Mouse (Mus musculus): ENCODE data around the gene Treh. TPM values are rescaled to one million over a fixed set of nuclear protein-coding genes. Genes with fewer than 3 reads are reported as not detected.
"Not testable (repeated sequence)": the region's sequence is repeated elsewhere in the genome, so short reads cannot be mapped to it uniquely, and the experiment has no call there.

Gene Treh
- total RNA-seq (2021), result not detected
- long read RNA-seq, experiment 1, result 0 reads
- long read RNA-seq, experiment 2, result 0 reads

DNA sequence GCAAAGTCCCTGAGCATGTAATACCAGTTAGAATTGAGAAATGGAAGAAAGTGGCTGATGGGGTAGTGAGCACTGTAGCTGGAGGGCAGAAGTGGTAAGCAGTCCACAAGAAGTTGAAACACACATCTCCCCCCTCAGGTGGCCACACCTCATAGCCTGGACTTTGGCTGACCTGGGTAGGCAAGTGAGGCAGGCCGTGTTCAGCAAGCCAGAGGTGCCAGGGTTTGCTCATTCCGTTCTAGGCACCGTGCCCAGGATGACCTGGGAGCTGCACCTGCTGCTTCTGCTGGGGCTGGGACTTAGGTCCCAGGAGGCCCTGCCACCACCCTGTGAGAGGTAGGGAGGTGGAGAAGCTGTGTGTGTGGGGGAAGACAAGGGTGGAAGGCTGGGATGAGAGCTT is at the start of gene Treh:
Treh (plus strand) TSS at position 229 of the 400 bp plus-strand sequence.
- intact Hi-C loops (cut with DNase I), result no loop called here

GRCm38 (mm10) chr9:44624390-44624789 is 48.6 kb upstream of the Treh start:
- no peak for DNase-seq
- intact Hi-C loops (cut with DNase I), result loop anchor here (2.0 kb wide), 1 partner anchor 14 kb away; no protein-coding TSS in a partner anchor

More for the DNA sequence above, at the start of gene Treh:
- no peak for DNase-seq

- intact Hi-C loops (cut with DNase I), result no loop called here
- no peak for DNase-seq
Observed at GRCm38 (mm10) chr9:44626268-44626667, 46.8 kb upstream of the Treh start.

DNA sequence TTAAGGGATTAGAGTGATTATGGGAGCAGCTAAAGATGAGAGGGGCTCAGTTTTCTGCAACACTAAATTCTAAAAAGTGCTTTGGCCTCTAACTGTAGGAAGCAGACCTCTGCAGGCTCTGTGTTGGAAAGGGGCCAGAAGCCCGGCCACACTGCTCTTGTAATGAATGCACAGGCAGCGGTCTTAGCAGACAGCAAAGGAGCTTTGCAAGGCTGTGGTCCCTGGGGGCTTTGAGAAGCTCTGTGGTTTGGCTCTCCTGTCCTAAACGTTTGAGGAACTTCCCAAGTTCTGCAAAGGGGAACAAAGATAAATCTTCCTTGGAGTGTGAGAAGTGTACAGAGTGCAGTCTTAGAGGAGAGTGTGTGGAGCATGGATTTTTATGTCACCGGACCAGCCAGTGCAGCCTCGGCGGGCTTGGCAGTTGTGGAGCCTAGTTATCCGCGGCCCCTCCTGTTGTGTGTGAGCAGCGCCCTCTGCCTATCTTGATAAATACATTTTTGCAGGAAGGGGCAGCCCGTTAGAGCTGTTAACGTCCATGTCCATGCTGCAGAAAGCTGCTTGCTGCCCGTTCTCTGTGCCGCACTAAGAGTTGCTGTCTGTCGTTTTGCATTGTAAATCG is 35.4 kb upstream of the Treh start:
- intact Hi-C loops (cut with DNase I), result no loop called here
- DNase-seq, result peak; percentile 63 to 67

DNA sequence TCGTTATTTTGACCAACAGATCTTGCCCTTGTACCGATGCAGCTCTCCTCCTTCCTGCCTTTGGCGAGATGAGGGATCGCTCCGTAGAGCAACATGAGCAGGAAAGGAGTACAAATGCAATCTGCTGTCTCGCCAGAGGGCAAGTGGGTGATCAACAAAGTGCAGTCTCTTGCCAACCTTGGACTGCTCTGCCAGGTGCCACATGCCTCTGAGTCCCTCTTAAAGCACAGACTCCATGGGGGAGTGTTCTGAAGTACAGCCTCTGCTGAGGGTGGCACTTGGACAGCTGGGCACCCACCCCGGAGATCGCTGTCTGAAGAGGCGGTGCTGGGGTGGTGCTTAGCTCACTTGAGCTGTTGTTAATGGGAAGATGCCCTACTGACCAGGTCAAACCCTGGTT is 34.3 kb upstream of the Treh start:
- intact Hi-C loops (cut with DNase I), result not testable (repeated sequence)

GRCm38 (mm10) chr9:44640028-44640427 is 33.0 kb upstream of the Treh start:
- intact Hi-C loops (cut with DNase I), result loop anchor here (5.0 kb wide), 1 partner anchor 33 kb away; no protein-coding TSS in a partner anchor
- not testable (repeated sequence) for DNase-seq

More for the DNA sequence above, 34.3 kb upstream of the Treh start:
- peak; percentile 25 to 47 for DNase-seq

DNA sequence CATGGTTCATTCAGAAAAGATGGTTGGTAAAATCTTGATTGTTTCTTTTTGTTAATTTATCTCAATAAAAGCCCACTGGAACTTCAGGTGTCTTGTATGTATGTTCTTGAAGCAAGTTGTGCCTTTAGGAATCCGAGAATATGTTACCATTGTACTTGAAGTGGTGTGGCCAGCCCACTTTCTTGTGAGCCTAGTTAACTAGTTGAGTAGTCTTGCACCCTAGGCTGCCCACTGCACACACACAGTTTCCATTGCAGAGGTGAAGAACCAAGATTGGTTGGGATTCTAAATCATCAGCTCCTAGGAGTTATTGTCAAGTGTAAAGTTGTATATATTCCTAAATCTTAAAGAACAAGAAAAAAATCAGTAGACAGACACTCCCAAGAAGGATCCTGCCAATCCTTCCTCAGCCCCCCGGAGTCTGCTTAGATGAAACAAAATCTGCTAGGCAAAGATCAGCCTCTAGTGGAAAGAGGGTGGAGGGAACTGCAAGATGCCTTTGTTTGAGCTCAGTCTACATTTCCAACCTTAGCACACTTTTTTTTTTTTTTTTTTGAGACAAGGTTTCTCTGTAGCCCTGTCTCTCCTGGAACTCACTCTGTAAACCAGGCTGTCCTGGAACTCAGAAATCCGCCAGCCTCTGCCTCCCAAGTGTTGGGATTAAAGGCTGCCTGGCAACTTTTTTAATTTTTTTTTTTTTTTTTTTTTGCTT is 32.2 kb upstream of the Treh start:
- intact Hi-C loops (cut with DNase I), result loop anchor here (5.0 kb wide), 1 partner anchor 34 kb away; no protein-coding TSS in a partner anchor
- DNase-seq, result no peak

DNA sequence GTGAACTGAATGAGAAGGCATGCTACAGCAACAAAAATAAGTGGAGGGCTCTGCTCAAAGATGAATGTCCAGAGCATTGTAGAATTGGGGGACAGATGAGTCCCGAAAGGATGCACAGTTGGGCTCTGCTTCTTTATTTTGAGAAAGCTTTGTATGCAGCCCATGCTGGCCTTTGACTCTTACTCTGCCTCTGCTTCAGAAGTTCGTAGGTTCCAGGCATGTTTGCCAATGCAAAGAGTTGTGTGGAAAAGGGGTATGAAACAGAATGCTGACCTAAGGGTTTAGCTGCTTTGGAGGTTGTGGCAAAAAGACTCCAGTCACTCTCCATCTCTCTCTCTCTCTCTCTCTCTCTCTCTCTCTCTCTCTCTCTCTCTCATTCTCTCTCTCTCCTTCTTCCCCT is 31.4 kb upstream of the Treh start:
- DNase-seq, result no peak
- intact Hi-C loops (cut with DNase I), result loop anchor here (5.0 kb wide), 1 partner anchor 34 kb away; no protein-coding TSS in a partner anchor

GRCm38 (mm10) chr9:44643103-44643502 is 29.9 kb upstream of the Treh start:
- DNase-seq, result no peak
- intact Hi-C loops (cut with DNase I), result loop anchor here (5.0 kb wide), 1 partner anchor 36 kb away; no protein-coding TSS in a partner anchor

DNA sequence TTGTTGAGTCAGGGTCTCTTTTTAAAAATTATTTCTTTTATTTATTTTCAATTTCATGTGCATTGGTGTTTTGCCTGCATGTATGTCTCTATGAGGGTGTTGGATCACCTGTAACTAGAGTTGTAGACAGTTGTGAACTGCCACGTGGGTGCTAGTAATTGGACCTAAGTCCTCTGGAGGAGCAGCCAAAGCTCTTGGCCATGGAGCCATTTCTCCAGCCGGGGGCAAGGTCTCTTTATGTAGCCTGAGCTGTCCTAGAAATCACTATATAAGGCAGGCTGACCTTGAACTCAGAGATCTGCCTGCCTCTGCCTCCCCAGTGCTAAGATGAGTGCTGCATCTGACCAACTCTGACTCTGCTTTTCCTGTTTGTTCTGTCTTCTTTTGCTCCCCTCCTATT is 28.8 kb upstream of the Treh start:
- DNase-seq, result no peak
- intact Hi-C loops (cut with DNase I), result loop anchor here (5.0 kb wide), 1 partner anchor 37 kb away; no protein-coding TSS in a partner anchor

- intact Hi-C loops (cut with DNase I), result loop anchor here (5.0 kb wide), 1 partner anchor 143 kb away; no protein-coding TSS in a partner anchor
- DNase-seq, result peak; percentile 79 to 80
Observed at GRCm38 (mm10) chr9:44645481-44645880, 27.6 kb upstream of the Treh start.

DNA sequence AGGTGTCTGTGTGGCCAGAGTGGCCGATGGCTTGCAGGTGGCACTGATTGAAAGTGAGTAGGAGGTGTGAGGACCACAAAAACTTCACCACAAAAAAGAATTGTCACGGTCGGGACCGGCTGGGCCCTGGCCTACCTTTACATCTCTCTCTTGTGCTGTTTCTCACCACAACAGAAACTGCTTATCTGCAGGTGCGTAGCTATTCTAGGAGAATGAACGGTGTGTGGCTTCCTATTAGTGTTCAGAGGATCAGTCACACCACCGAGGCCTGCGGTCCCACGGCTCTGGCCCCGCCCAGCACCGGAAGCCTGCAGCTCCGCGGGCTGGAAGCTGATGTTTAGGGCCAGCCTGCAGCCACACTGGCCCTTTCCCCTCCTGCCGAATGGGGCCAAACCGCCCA is 27.1 kb upstream of the Treh start:
- intact Hi-C loops (cut with DNase I), result loop anchor here (5.0 kb wide), 1 partner anchor 144 kb away; no protein-coding TSS in a partner anchor
- DNase-seq, result peak; percentile 32 to 44

DNA sequence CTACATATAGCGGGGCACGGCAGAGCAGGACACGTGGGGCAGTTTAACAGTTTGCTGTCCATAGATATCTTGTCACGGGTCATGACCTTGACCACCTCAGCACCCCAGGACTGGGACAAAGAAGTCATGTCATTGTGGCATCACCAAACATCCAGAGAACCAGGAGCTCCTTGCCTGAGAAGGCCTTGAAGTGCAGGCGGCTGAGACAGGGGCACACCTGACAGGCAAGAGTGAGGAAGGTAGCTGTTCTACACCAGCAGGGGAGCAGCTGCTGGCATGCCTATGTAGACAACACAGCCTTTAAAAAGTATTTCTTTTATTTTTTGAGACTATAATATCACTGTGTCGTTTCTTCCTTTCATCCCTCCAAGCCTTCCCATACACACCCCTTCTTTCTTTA is 26.7 kb upstream of the Treh start:
- no peak for DNase-seq
- intact Hi-C loops (cut with DNase I), result loop anchor here (5.0 kb wide), 1 partner anchor 144 kb away; no protein-coding TSS in a partner anchor

DNA sequence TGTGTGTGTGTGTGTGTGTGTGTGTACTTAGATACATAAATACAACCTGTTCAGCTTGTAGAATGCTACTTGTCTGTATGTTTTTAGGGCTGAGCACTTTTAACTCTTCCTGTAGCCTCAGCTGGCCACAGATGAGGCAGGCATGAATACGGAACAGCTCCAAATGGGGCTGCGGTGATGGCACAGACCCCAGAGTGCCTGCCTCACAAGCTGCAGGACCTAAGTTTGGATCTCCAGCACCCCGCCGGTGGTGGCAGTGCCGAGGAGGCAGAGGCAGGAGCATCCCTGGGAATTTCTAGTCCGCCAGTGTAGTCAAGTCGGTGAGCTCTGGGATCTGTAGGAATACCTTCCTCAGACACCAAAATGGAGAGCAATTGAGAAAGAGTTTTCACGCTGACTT is 26.0 kb upstream of the Treh start:
- DNase-seq, result no peak
- intact Hi-C loops (cut with DNase I), result loop anchor here (5.0 kb wide), 1 partner anchor 145 kb away; no protein-coding TSS in a partner anchor

DNA sequence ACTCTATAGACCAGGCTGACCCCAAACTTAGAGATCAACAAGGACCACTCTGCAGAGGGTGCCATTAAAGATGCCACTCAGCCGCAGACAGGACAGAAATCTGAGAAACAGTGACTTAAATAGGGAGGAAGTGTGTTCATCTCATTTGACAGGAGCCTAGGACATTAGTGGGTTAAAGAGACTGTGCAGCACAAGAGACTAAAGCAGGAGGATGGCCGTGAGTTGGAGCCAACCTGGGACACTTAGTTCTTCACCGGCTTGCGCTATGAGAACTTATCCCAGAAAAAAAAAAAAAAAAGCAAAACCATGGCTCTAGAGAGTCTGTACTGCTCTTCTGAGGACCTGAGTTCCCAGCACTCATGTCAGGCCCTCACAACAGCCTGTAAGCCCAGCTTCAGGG is 25.4 kb upstream of the Treh start:
- DNase-seq, result no peak
- intact Hi-C loops (cut with DNase I), result loop anchor here (5.0 kb wide), 1 partner anchor 145 kb away; no protein-coding TSS in a partner anchor

GRCm38 (mm10) chr9:44648881-44649281 is 24.2 kb upstream of the Treh start:
- intact Hi-C loops (cut with DNase I), result loop anchor here (5.0 kb wide), 1 partner anchor 147 kb away; no protein-coding TSS in a partner anchor
- no peak for DNase-seq

DNA sequence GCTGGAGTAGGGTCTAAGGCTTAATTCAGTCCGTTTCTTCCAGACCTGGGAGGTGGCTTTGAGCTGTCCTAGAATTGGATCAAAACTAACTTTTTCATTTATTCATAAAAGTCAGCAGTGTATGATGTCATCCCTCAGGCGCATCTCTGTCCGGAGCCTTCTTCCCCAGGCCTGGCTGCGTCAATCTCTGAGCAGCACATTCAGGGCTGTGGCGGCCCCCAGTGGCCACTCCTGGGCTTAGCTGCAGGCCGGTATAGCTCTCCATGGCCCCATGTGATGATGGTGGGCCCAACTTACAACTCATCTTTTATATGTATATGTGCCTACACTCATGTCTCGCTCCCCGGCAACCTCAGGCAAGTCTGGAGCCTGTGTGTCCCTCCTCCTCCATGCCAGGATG is 21.0 kb upstream of the Treh start:
- intact Hi-C loops (cut with DNase I), result loop anchor here (1.0 to 5.0 kb wide), 2 partner anchors 180 to 198 kb away; partner anchors contain the start of gene Upk2
- peak; percentile 81 to 86 for DNase-seq

GRCm38 (mm10) chr9:44653896-44654295 is 19.1 kb upstream of the Treh start:
- DNase-seq, result no peak
- intact Hi-C loops (cut with DNase I), result loop anchor here (5.0 kb wide), 1 partner anchor 182 kb away; no protein-coding TSS in a partner anchor

DNA sequence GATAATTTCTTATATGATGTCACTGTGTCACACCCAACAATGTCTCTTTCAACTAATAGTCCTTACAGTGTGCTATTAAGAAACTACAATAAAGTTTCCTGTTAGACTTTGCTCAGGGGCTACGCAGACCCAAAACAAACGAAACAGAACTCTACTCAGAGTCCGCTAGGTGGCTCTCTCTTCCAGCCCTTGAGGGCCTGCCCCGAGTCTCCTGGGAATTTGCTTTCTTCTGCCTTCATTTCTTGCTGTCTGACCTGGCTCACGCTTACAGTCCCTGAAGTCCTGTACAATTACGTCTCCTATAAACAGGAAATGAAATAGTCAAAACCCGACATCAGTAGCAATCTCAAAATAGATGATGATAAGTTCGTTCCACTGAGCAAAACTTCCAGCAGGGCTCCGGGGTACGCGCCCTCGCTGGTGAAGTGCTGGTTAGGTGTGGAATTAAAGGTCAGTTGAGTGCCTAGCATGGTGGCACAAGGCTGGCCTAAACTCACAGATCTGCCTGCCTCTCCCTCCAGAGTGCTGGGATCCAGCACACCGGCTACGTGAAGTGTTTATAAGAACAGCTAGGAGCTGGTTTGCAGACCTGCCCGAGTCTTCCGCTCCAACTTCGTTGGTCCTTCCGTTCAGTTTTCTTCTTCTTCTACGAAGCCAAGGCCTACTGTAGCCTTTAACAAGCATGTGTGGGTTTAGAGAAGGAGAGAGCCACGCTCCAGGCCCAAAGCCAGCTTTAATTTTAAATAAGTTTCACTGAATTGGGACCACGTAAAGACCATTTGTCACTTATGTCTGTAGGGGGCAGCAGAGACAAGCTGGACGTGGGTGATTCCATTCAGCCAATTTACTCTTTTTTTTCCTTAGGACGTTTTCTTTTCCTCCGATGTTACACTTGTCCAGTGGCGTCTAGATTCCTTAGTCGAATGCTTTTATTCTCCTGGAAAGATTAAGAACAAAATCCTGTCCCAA is 17.7 kb upstream of the Treh start:
- intact Hi-C loops (cut with DNase I), result loop anchor here (1.0 to 5.0 kb wide), 2 partner anchors 30 to 92 kb away; no protein-coding TSS in a partner anchor
- peak; percentile 61 to 78 for DNase-seq

- intact Hi-C loops (cut with DNase I), result no loop called here
- DNase-seq, result no peak
Observed at GRCm38 (mm10) chr9:44663706-44664105, 9.3 kb upstream of the Treh start.

All from heart, postnatal 14 days (tissue).